Mouse (Mus musculus): Measurements from ENCODE around the gene Farp1. TPM values are rescaled to one million over a fixed set of nuclear protein-coding genes. Genes with fewer than 3 reads are reported as not detected.

Gene Farp1
- polyA plus RNA-seq, 1 experiment from 2014 or later: 36.8 TPM

DNA sequence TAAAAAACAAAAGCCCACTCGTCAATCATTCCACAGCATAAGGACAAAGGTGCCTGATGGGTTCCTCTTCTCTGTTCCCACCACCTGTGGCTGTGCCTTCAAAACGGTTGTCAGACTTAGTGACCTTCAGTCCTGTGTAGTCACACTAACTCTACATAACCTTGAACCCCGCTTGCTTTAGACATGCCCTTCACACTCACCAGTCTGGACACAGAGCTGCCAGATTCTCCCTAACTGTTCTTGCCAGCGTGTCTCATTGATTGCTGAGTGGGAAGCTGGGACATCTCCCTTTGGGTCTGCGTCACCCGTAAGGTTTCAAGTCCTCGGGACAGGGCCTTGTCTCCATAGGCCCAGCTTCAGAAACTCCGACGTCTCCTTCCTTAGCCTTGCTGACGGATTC, 217.5 kb downstream of the Farp1 start:
- H3K36me3 ChIP-seq (ENCODE audit: insufficient read depth): peaks cover 41% of the 10 kb centered on the region
- 0 out of 2 replicates have a peak, but pooled peaks cover 3% of the 10 kb centered on the region for H3K4me1 ChIP-seq (ENCODE audit: insufficient read depth)
- no peak for TF ChIP-seq CTCF (IDR thresholded peaks at IDR 0.05; ENCODE audit: low read depth)
- no peak overlapping the region for H3K9ac ChIP-seq
- no peak overlapping the region for H3K4me3 ChIP-seq (ENCODE audit: low read depth, low read length)
- no peak for DNase-seq
- WGBS: 85% methylated on average over 10 of the region's 10 CpGs
- no peak overlapping the region for H3K27ac ChIP-seq (ENCODE audit: low read depth)
- H3K9me3 ChIP-seq (ENCODE audit: low read depth, low read length): no peaks in the 10 kb centered on the region
- no peak for ATAC-seq (ENCODE audit: insufficient read depth)
- H3K4me2 ChIP-seq: no peak overlapping the region
- no peaks in the 10 kb centered on the region for H3K27me3 ChIP-seq (ENCODE audit: insufficient read depth, low read length)

DNA sequence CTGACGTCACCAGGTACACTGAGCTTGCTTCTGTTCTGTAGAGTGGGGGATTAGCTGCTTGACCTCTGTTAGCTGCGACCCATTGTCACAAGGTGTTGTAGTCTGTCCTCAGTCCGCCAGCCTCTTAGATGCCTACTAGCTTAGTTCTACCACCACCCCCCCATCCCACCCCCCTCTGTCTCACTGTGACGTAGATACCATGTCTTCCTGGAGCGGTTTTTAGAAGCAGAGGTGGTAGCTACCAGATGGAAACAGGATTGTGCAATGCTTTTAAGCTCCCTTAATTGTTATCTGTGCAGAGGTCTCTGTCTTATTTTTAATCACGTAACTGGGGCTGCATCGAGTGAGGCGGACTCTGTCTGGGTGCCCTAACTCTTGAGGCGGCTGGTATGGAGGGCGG, 219.9 kb downstream of the Farp1 start:
- Histone ChIP-seq H3K4me2 (no peak overlapping the region), H3K4me1 (ENCODE audit: insufficient read depth) (no peaks in the 10 kb centered on the region), H3K4me3 (ENCODE audit: low read depth, low read length) (no peak overlapping the region), H3K27me3 (ENCODE audit: insufficient read depth, low read length) (no peaks in the 10 kb centered on the region), H3K27ac (ENCODE audit: low read depth) (no peak overlapping the region), H3K9ac (no peak overlapping the region), H3K36me3 (ENCODE audit: insufficient read depth) (peaks cover 53% of the 10 kb centered on the region), H3K9me3 (ENCODE audit: low read depth, low read length) (no peaks in the 10 kb centered on the region)
- WGBS: 85% methylated on average over 10 of the region's 10 CpGs
- ATAC-seq (ENCODE audit: insufficient read depth) (no peak), DNase-seq (no peak)
- no peak for TF ChIP-seq CTCF (IDR thresholded peaks at IDR 0.05; ENCODE audit: low read depth)

DNA sequence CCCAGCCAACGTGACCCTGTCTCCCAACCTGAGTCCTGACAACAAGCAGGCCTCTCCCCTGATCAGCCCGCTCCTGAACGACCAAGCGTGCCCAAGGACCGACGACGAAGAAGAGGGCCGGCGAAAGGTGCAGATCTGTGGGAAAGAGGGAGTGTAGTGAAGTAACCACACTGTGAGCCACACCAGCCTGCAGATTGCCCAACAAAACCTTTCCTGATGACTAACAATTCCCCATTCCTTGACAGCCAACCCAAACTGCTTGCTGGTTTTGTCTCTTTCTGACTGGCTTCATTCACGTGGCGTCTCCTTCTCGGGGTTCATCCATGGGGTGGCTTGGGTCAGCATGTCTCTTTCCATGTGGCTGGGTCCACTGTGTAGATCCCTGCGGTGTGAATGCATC, 220.5 kb downstream of the Farp1 start:
- Histone ChIP-seq H3K9me3 (ENCODE audit: low read depth, low read length) (no peaks in the 10 kb centered on the region), H3K4me3 (ENCODE audit: low read depth, low read length) (no peak overlapping the region), H3K4me2 (no peak overlapping the region), H3K36me3 (ENCODE audit: insufficient read depth) (peaks cover 49% of the 10 kb centered on the region), H3K9ac (no peak overlapping the region), H3K4me1 (ENCODE audit: insufficient read depth) (no peaks in the 10 kb centered on the region), H3K27me3 (ENCODE audit: insufficient read depth, low read length) (no peaks in the 10 kb centered on the region), H3K27ac (ENCODE audit: low read depth) (no peak overlapping the region)
- ATAC-seq (ENCODE audit: insufficient read depth) (no peak), DNase-seq (no peak)
- WGBS: 82% methylated on average over 13 of the region's 13 CpGs
- TF ChIP-seq CTCF (IDR thresholded peaks at IDR 0.05; ENCODE audit: low read depth): no peak

DNA sequence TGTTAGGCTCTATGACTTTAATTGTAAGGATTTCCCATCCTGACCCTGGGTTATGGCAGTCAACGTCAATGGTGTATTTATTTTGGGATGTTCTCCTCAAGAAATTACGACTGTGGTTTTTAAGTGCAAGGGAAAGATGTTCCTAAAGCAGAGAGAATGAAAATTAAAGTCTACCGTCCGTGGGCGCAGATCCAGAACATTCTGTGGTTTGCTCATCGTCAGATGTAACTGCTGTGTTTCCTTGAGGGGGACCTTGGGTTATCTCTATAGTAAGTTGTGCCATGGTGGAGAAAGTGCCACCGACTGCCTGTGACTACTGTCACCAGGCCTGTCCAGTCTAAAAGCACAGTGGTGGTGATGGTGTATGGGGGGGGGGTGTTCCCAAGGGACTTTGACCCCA, 221.9 kb downstream of the Farp1 start:
- no peak overlapping the region for H3K27ac ChIP-seq (ENCODE audit: low read depth)
- no peak overlapping the region for H3K9ac ChIP-seq
- no peaks in the 10 kb centered on the region for H3K27me3 ChIP-seq (ENCODE audit: insufficient read depth, low read length)
- no peak for ATAC-seq (ENCODE audit: insufficient read depth)
- H3K36me3 ChIP-seq (ENCODE audit: insufficient read depth): peaks cover 52% of the 10 kb centered on the region
- DNase-seq: no peak
- no peak overlapping the region for H3K4me2 ChIP-seq
- WGBS: 90% methylated on average over 7 of the region's 7 CpGs
- H3K4me3 ChIP-seq (ENCODE audit: low read depth, low read length): no peak overlapping the region
- TF ChIP-seq CTCF (IDR thresholded peaks at IDR 0.05; ENCODE audit: low read depth): no peak
- no peaks in the 10 kb centered on the region for H3K4me1 ChIP-seq (ENCODE audit: insufficient read depth)
- H3K9me3 ChIP-seq (ENCODE audit: low read depth, low read length): no peaks in the 10 kb centered on the region

DNA sequence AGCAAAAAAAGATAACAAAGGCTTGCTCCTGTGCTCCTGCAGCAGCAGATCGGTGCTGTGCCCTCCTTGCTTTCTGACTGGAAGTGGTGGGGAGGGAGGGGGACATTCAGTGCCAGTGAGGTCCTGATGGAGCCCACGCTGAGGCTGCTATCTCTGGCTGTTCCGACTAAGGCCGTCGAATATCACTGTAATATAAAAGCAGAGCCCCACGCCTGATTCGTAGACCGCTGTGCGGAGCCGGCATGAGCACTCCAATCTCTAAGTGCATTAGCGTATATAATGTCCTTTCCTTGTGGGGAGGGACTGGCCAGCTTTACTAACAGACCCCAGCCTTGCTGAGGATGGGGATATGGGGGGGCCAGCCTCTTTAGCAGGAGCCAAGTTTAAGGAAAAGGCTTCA, 224.3 kb downstream of the Farp1 start:
- 80% methylated on average over 11 of the region's 11 CpGs for WGBS
- Histone ChIP-seq H3K27ac (ENCODE audit: low read depth) (0 out of 2 replicates have a peak overlapping the region, but pooled peaks have one; percentile 8), H3K27me3 (ENCODE audit: insufficient read depth, low read length) (no peaks in the 10 kb centered on the region), H3K4me2 (no peak overlapping the region), H3K4me1 (ENCODE audit: insufficient read depth) (no peaks in the 10 kb centered on the region), H3K4me3 (ENCODE audit: low read depth, low read length) (no peak overlapping the region), H3K36me3 (ENCODE audit: insufficient read depth) (peaks cover 58% of the 10 kb centered on the region), H3K9me3 (ENCODE audit: low read depth, low read length) (no peaks in the 10 kb centered on the region), H3K9ac (no peak overlapping the region)
- ATAC-seq (ENCODE audit: insufficient read depth): no peak
- TF ChIP-seq CTCF (IDR thresholded peaks at IDR 0.05; ENCODE audit: low read depth): no peak
- DNase-seq: no peak

DNA sequence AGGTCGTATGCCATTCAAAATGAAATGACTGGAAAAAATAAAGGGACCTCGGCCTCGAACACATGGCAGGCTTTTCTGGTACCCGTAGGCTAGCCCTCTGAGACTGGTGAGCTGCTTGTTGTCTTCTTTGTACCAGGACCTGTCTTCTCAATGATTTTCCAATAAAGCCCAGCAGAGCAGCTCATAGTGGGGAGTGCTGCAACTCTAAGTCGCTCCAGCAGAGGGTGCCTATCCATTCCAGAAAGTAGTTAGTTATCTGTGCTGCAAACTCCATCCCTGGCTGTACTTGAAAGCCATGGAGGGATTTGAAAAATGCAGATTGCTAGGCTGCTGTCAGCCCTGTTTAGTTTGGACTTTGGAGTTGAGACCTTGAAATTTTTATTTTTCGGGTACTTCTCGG, 224.8 kb downstream of the Farp1 start:
- Histone ChIP-seq H3K9me3 (ENCODE audit: low read depth, low read length) (no peaks in the 10 kb centered on the region), H3K4me3 (ENCODE audit: low read depth, low read length) (no peak overlapping the region), H3K27me3 (ENCODE audit: insufficient read depth, low read length) (no peaks in the 10 kb centered on the region), H3K4me1 (ENCODE audit: insufficient read depth) (no peaks in the 10 kb centered on the region), H3K36me3 (ENCODE audit: insufficient read depth) (peaks cover 58% of the 10 kb centered on the region), H3K9ac (no peak overlapping the region), H3K4me2 (no peak overlapping the region), H3K27ac (ENCODE audit: low read depth) (no peak overlapping the region)
- ATAC-seq (ENCODE audit: insufficient read depth): 0 out of 2 replicates have a peak, but pooled peaks have one; percentile 8
- 53% methylated on average over 7 of the region's 7 CpGs for WGBS
- peak; percentile 75 for TF ChIP-seq CTCF (IDR thresholded peaks at IDR 0.05; ENCODE audit: low read depth)
- DNase-seq: peak; percentile 85

DNA sequence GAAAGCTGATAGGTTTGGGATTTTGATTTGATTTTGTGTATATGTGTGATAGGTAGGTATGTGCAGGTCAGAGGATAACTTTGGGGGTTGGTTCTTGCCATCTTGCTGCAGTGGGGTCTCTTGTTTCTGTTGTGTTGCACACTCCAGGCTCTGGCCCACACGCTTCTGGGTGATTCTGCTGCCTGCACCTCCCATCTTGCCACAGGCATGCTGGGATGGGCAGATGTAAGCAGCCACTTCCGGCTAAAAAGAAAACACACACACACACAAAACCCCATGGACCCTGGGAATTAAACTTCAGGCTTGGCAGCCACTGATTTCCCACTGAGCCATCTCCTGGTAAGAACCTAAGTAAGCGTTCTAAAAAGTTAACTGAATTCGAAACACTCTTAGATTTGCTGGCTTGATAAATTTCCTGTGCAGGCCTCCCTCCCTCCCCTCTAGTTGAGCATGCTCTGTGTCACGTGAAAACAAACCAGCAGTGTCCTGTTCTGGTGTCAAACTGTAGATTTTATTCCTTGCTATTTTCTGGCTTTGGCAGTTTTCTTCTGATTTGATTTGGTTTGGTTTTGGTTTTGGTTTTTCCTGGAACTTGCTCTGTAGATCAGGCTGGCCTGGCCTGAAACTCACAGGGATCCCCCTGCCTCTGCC, 226.4 kb downstream of the Farp1 start:
- Histone ChIP-seq H3K27ac (ENCODE audit: low read depth) (no peak overlapping the region), H3K9ac (no peak overlapping the region), H3K4me2 (no peak overlapping the region), H3K4me1 (ENCODE audit: insufficient read depth) (no peaks in the 10 kb centered on the region), H3K27me3 (ENCODE audit: insufficient read depth, low read length) (no peaks in the 10 kb centered on the region), H3K4me3 (ENCODE audit: low read depth, low read length) (no peak overlapping the region), H3K9me3 (ENCODE audit: low read depth, low read length) (no peaks in the 10 kb centered on the region), H3K36me3 (ENCODE audit: insufficient read depth) (peaks cover 52% of the 10 kb centered on the region)
- DNase-seq (no peak), ATAC-seq (ENCODE audit: insufficient read depth) (no peak)
- WGBS: 69% methylated on average over 5 of the region's 5 CpGs
- no peak for TF ChIP-seq CTCF (IDR thresholded peaks at IDR 0.05; ENCODE audit: low read depth)

All from lung, embryonic 14.5 days (tissue).